Mouse (Mus musculus): Measurements from ENCODE around the gene Srpk1. TPM values are rescaled to one million over a fixed set of nuclear protein-coding genes. Genes with fewer than 3 reads are reported as not detected.
"Not testable (repeated sequence)": the region's sequence is repeated elsewhere in the genome, so short reads cannot be mapped to it uniquely, and the experiment has no call there.

Srpk1 gene
- polyA plus RNA-seq, 1 experiment from 2014 or later, result 39.8 TPM

- peak; percentile 54 for ATAC-seq (replicated peaks; ENCODE audit: insufficient number of reproducible peaks, insufficient read depth, low FRiP score, low read depth)
- Histone ChIP-seq H3K9ac (no peak within 1 kb of the TSS), H3K4me3 (peak within 1 kb of the TSS; percentile 31), H3K4me1 (replicated peaks) (peaks cover 8% of the 10 kb centered on the region), H3K27ac (no peak within 1 kb of the TSS), H3K4me2 (peak within 1 kb of the TSS; percentile 59), H3K27me3 (peaks cover 7% of the 10 kb centered on the region; the same call in 1 of the 2 replicates), H3K36me3 (no peaks in the 10 kb centered on the region), H3K9me3 (replicated peaks) (no peaks in the 10 kb centered on the region)
- 16% methylated on average over 50 of the region's 50 CpGs for WGBS
Measured at GRCm38 (mm10) chr17:28575244-28576125, 47.0 kb downstream of the Srpk1 start, which contains the start of gene Lhfpl5. Lhfpl5 (plus strand) TSS chr17:28575641.

GRCm38 (mm10) chr17:28572941-28573340 lies 49.6 kb downstream of the Srpk1 start:
- 76% methylated on average over 6 of the region's 6 CpGs for WGBS
- no peak for ATAC-seq (replicated peaks; ENCODE audit: insufficient number of reproducible peaks, insufficient read depth, low FRiP score, low read depth)

GRCm38 (mm10) chr17:28572521-28572920 lies 50.0 kb downstream of the Srpk1 start:
- Histone ChIP-seq H3K4me3 (no peak overlapping the region), H3K36me3 (no peaks in the 10 kb centered on the region), H3K9ac (no peak overlapping the region), H3K4me2 (no peak overlapping the region), H3K9me3 (replicated peaks) (no peaks in the 10 kb centered on the region), H3K27ac (no peak overlapping the region), H3K27me3 (peaks cover 7% of the 10 kb centered on the region; the same call in 1 of the 2 replicates), H3K4me1 (replicated peaks) (peaks cover 8% of the 10 kb centered on the region)
- WGBS, result 71% methylated on average over 7 of the region's 7 CpGs
- ATAC-seq (replicated peaks; ENCODE audit: insufficient number of reproducible peaks, insufficient read depth, low FRiP score, low read depth), result no peak

More at GRCm38 (mm10) chr17:28572941-28573340, 49.6 kb downstream of the Srpk1 start:
- H3K9me3 ChIP-seq (replicated peaks), result no peaks in the 10 kb centered on the region
- H3K27ac ChIP-seq, result no peak overlapping the region
- H3K4me2 ChIP-seq, result no peak overlapping the region
- no peak overlapping the region for H3K9ac ChIP-seq
- peaks cover 7% of the 10 kb centered on the region; the same call in 1 of the 2 replicates for H3K27me3 ChIP-seq
- H3K4me1 ChIP-seq (replicated peaks), result peaks cover 8% of the 10 kb centered on the region
- H3K36me3 ChIP-seq, result no peaks in the 10 kb centered on the region
- no peak overlapping the region for H3K4me3 ChIP-seq

GRCm38 (mm10) chr17:28571868-28572267 lies 50.6 kb downstream of the Srpk1 start:
- no peak for ATAC-seq (replicated peaks; ENCODE audit: insufficient number of reproducible peaks, insufficient read depth, low FRiP score, low read depth)
- Histone ChIP-seq H3K27me3 (peaks cover 7% of the 10 kb centered on the region; the same call in 1 of the 2 replicates), H3K4me1 (replicated peaks) (peaks cover 8% of the 10 kb centered on the region), H3K9ac (no peak overlapping the region), H3K9me3 (replicated peaks) (no peaks in the 10 kb centered on the region), H3K4me2 (no peak overlapping the region), H3K27ac (no peak overlapping the region), H3K36me3 (no peaks in the 10 kb centered on the region), H3K4me3 (no peak overlapping the region)
- WGBS, result 61% methylated on average over 3 of the region's 3 CpGs

- no peaks in the 10 kb centered on the region for H3K27me3 ChIP-seq
- H3K9ac ChIP-seq, result no peak overlapping the region
- H3K4me2 ChIP-seq, result no peak overlapping the region
- no peak overlapping the region for H3K4me3 ChIP-seq
- H3K27ac ChIP-seq, result no peak overlapping the region
- 45% methylated on average over 3 of the region's 3 CpGs for WGBS
- no peaks in the 10 kb centered on the region for H3K9me3 ChIP-seq (replicated peaks)
- no peak for ATAC-seq (replicated peaks; ENCODE audit: insufficient number of reproducible peaks, insufficient read depth, low FRiP score, low read depth)
- no peaks in the 10 kb centered on the region for H3K4me1 ChIP-seq (replicated peaks)
- no peaks in the 10 kb centered on the region for H3K36me3 ChIP-seq
Measured at GRCm38 (mm10) chr17:28567541-28567940, 55.0 kb downstream of the Srpk1 start.

- H3K9ac ChIP-seq, result no peak overlapping the region
- no peaks in the 10 kb centered on the region for H3K9me3 ChIP-seq (replicated peaks)
- 0 out of 2 replicates have a peak, but pooled peaks cover 3% of the 10 kb centered on the region for H3K4me1 ChIP-seq (replicated peaks)
- H3K27ac ChIP-seq, result no peak overlapping the region
- no peak for ATAC-seq (replicated peaks; ENCODE audit: insufficient number of reproducible peaks, insufficient read depth, low FRiP score, low read depth)
- H3K4me2 ChIP-seq, result no peak overlapping the region
- no peaks in the 10 kb centered on the region for H3K36me3 ChIP-seq
- H3K27me3 ChIP-seq, result no peaks in the 10 kb centered on the region
- H3K4me3 ChIP-seq, result no peak overlapping the region
Measured at GRCm38 (mm10) chr17:28565181-28565580, 57.3 kb downstream of the Srpk1 start.

- no peak for ATAC-seq (replicated peaks; ENCODE audit: insufficient number of reproducible peaks, insufficient read depth, low FRiP score, low read depth)
- 53% methylated on average over 7 of the region's 7 CpGs for WGBS
- Histone ChIP-seq H3K36me3 (no peaks in the 10 kb centered on the region), H3K9me3 (replicated peaks) (no peaks in the 10 kb centered on the region), H3K27ac (no peak overlapping the region), H3K4me1 (replicated peaks) (0 out of 2 replicates have a peak, but pooled peaks cover 3% of the 10 kb centered on the region), H3K4me3 (no peak overlapping the region), H3K27me3 (no peaks in the 10 kb centered on the region), H3K9ac (no peak overlapping the region), H3K4me2 (no peak overlapping the region)
Measured at GRCm38 (mm10) chr17:28561613-28562012, 60.9 kb downstream of the Srpk1 start.

GRCm38 (mm10) chr17:28560598-28560997 lies 61.9 kb downstream of the Srpk1 start, which contains the start of gene Clps:
Clps (minus strand) TSS chr17:28560766.
- no peak within 1 kb of the TSS for H3K4me2 ChIP-seq
- no peak for ATAC-seq (replicated peaks; ENCODE audit: insufficient number of reproducible peaks, insufficient read depth, low FRiP score, low read depth)
- no peaks in the 10 kb centered on the region for H3K27me3 ChIP-seq
- no peaks in the 10 kb centered on the region for H3K36me3 ChIP-seq
- no peak within 1 kb of the TSS for H3K4me3 ChIP-seq
- 66% methylated on average over 4 of the region's 4 CpGs for WGBS
- H3K9ac ChIP-seq, result no peak within 1 kb of the TSS
- H3K4me1 ChIP-seq (replicated peaks), result 0 out of 2 replicates have a peak, but pooled peaks cover 3% of the 10 kb centered on the region
- H3K9me3 ChIP-seq (replicated peaks), result no peaks in the 10 kb centered on the region
- no peak within 1 kb of the TSS for H3K27ac ChIP-seq

- no peak for ATAC-seq (replicated peaks; ENCODE audit: insufficient number of reproducible peaks, insufficient read depth, low FRiP score, low read depth)
- Histone ChIP-seq H3K9ac (no peak overlapping the region), H3K4me3 (no peak overlapping the region), H3K27me3 (no peaks in the 10 kb centered on the region), H3K36me3 (no peaks in the 10 kb centered on the region), H3K4me2 (no peak overlapping the region), H3K27ac (no peak overlapping the region), H3K9me3 (replicated peaks) (no peaks in the 10 kb centered on the region), H3K4me1 (replicated peaks) (0 out of 2 replicates have a peak, but pooled peaks cover 3% of the 10 kb centered on the region)
- WGBS, result 73% methylated on average over 6 of the region's 6 CpGs
Measured at GRCm38 (mm10) chr17:28557772-28558171, 64.7 kb downstream of the Srpk1 start.

- 46% methylated on average over 6 of the region's 6 CpGs for WGBS
- Histone ChIP-seq H3K27me3 (no peaks in the 10 kb centered on the region), H3K4me1 (replicated peaks) (0 out of 2 replicates have a peak, but pooled peaks cover 2% of the 10 kb centered on the region), H3K36me3 (no peaks in the 10 kb centered on the region), H3K4me3 (no peak overlapping the region), H3K9ac (no peak overlapping the region), H3K27ac (no peak overlapping the region), H3K4me2 (no peak overlapping the region), H3K9me3 (replicated peaks) (no peaks in the 10 kb centered on the region)
- ATAC-seq (replicated peaks; ENCODE audit: insufficient number of reproducible peaks, insufficient read depth, low FRiP score, low read depth), result no peak
Measured at GRCm38 (mm10) chr17:28556635-28557396, 65.7 kb downstream of the Srpk1 start.

- H3K9me3 ChIP-seq (replicated peaks); H3K36me3 ChIP-seq; H3K27ac ChIP-seq; H3K27me3 ChIP-seq; H3K4me2 ChIP-seq; H3K4me3 ChIP-seq; H3K4me1 ChIP-seq (replicated peaks); ATAC-seq (replicated peaks; ENCODE audit: insufficient number of reproducible peaks, insufficient read depth, low FRiP score, low read depth); H3K9ac ChIP-seq: not testable (repeated sequence)
- 91% methylated on average over 4 of the region's 4 CpGs for WGBS
Measured at GRCm38 (mm10) chr17:28554021-28554420, 68.5 kb downstream of the Srpk1 start.
